Mouse (Mus musculus) hindbrain, embryonic 11.5 days (tissue): ENCODE data around the gene Spata17. TPM values are rescaled to one million over a fixed set of nuclear protein-coding genes. Genes with fewer than 3 reads are reported as not detected.

Experiments used
- ATAC-seq: fragments of 200-750 bp; cut with Nextera tagmentation; 2 replicates; pipeline ENCODE4 v1.8.0; 2017; ENCODE audit warnings: mild to moderate bottlenecking, moderate TSS enrichment, moderate library complexity; ENCODE audit not compliant: low FRiP score
- DNase-seq: peaks from one replicate; pipeline ENCODE4 v3.0.0-alpha.2; 2015; ENCODE audit warnings: low spot score
- H3K27ac ChIP-seq: fragments of 300-500 bp; sonication (generic); 2 replicates; pipeline ENCODE4 v1.5.1; 2014; ENCODE audit warnings: mild to moderate bottlenecking, low read depth, low read length
- H3K27me3 ChIP-seq: fragments of 300-500 bp; sonication (generic); 2 replicates; pipeline ENCODE4 v1.6.1; 2014; ENCODE audit warnings: mild to moderate bottlenecking, low read length, moderate library complexity, mixed read lengths; ENCODE audit not compliant: control insufficient read depth, insufficient read depth
- H3K36me3 ChIP-seq: fragments of 300-500 bp; sonication (generic); 2 replicates; pipeline ENCODE4 v1.6.1; 2014; ENCODE audit warnings: mild to moderate bottlenecking, low read length, moderate library complexity, mixed read lengths; ENCODE audit not compliant: control insufficient read depth, insufficient read depth
- H3K4me1 ChIP-seq: fragments of 300-500 bp; sonication (generic); replicated peaks from 2 replicates; pipeline ENCODE4 v1.6.1; 2014; ENCODE audit warnings: low read length, mixed read lengths; ENCODE audit not compliant: control insufficient read depth, insufficient read depth
- H3K4me2 ChIP-seq: fragments of 300-500 bp; sonication (generic); replicated peaks from 2 replicates; pipeline ENCODE4 v1.6.1; 2014; ENCODE audit warnings: mild to moderate bottlenecking, low read depth, low read length
- H3K4me3 ChIP-seq: fragments of 300-500 bp; sonication (generic); 2 replicates; pipeline ENCODE4 v1.5.1; 2014; ENCODE audit warnings: low read depth, low read length
- H3K9ac ChIP-seq: fragments of 300-500 bp; sonication (generic); 2 replicates; pipeline ENCODE4 v1.6.1; 2014; ENCODE audit warnings: low read depth, low read length
- H3K9me3 ChIP-seq: fragments of 300-500 bp; sonication (generic); 2 replicates; pipeline ENCODE4 v1.6.1; 2016; ENCODE audit warnings: low read length; ENCODE audit not compliant: control insufficient read depth
- whole genome bisulfite sequencing: fragments of 180-500 bp; shearing (Covaris S2); extraction: QIAGEN DNeasy Blood & Tissue Kit; methylation state at CpG from one replicate; pipeline ENCODE4 v1.1.7; 2014; 5-methylcytosine and 5-hydroxymethylcytosine counted together
- polyA plus RNA-seq: library from polyadenylated mRNA; unstranded; fragments of >200 nt; fragmentation: Nextera tagmentation; extraction: Ambion mirVana; gene quantifications from 2 replicates; pipeline ENCODE4 v1.2.1, GENCODE M21; 2014

Gene Spata17
- polyA plus RNA-seq, 1 experiment from 2014 or later, result 2.1 TPM

DNA sequence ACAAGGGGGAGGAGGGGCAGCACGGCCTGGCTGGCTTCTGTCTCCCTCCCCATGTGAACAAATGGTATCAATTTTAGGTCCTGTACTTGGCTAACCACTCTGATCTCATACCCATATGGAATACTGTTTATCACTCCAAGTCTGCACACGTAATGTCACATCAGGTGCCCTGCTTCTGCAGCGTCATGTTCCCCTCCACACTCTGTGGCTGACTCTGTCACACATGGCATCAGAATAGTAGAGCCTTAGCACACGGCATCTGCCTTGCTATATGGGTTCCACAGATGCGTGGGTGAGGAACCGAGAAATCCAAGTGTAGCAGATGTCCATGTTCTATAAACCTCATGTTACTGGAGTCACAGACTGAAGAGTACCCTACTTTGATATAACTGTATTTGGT lies 96.0 kb downstream of the Spata17 start:
- Histone ChIP-seq H3K27ac (no peak overlapping the region), H3K4me1 (no peaks in the 10 kb centered on the region), H3K4me3 (no peak overlapping the region), H3K9me3 (no peaks in the 10 kb centered on the region), H3K36me3 (no peaks in the 10 kb centered on the region), H3K9ac (no peak overlapping the region), H3K27me3 (no peaks in the 10 kb centered on the region), H3K4me2 (no peak overlapping the region)
- DNase-seq, result no peak
- ATAC-seq, result no peak
- WGBS, result 93% methylated on average over 6 of the region's 6 CpGs

DNA sequence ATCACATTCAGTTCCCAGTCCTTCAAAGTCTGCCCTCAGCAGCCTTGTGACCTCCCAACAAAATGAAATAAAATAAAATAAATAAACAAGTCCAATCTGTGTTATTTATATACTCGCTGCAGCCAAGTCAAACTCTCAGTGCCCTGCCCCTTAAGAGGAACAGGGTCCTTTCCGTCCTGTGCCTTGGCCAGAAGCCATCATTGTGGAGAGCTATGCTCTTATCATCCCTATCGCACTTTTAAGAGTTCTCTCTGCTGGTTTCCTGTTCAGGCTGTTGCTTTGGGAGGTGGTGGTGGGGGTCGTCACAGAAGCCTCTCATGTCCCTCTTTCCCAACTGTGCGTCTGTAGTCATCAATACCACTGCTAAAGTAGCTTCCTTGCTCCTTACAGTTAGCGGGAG lies 97.2 kb downstream of the Spata17 start:
- DNase-seq (no peak), ATAC-seq (no peak)
- Histone ChIP-seq H3K4me2 (no peak overlapping the region), H3K36me3 (no peaks in the 10 kb centered on the region), H3K9me3 (no peaks in the 10 kb centered on the region), H3K27me3 (no peaks in the 10 kb centered on the region), H3K4me3 (no peak overlapping the region), H3K9ac (no peak overlapping the region), H3K27ac (no peak overlapping the region), H3K4me1 (no peaks in the 10 kb centered on the region)
- WGBS, result 92% methylated on average over 6 of the region's 6 CpGs

DNA sequence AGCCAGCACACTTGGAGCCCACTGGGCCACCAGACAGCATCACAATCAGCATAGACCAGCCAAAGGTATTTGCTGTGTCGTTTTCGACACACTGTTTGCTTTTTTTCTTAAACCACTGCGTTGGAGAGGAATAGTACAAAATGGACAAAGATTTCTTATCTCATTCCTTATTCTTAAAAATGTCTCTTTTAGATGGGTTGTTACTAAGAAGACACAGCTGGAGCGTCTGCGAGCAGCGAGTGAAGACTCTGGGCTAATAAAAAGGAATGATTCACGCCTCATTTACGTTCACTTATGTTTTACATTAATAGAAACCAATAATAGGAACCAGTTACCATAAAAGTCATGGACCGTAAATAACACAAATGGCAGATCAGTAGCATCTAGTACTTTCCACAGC lies 101.5 kb downstream of the Spata17 start:
- ATAC-seq (no peak), DNase-seq (no peak)
- Histone ChIP-seq H3K9me3 (no peaks in the 10 kb centered on the region), H3K4me3 (no peak overlapping the region), H3K4me2 (no peak overlapping the region), H3K4me1 (no peaks in the 10 kb centered on the region), H3K27ac (no peak overlapping the region), H3K9ac (no peak overlapping the region), H3K36me3 (no peaks in the 10 kb centered on the region), H3K27me3 (no peaks in the 10 kb centered on the region)
- 81% methylated on average over 9 of the region's 9 CpGs for WGBS

DNA sequence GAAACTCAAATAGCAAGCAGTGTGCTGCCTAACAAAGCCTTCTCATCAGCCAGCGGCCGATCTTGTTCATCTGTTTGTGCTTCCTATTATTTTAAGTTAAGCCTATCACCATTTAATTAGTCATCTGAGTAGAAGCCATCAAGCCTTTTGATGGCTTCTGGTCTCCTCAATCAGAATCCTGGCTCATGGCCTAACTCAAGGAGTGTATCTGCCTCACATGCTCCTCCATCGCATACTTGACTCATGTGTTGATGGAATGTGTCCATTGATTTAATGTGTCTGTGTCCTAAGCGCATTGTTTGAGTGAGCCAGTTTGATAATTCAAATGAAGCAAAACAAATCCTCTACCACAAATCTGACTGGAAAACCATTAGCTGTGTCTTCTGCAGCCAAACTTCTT lies 113.1 kb downstream of the Spata17 start:
- ATAC-seq, result no peak
- Histone ChIP-seq H3K27me3 (no peaks in the 10 kb centered on the region), H3K36me3 (no peaks in the 10 kb centered on the region), H3K4me2 (no peak overlapping the region), H3K27ac (no peak overlapping the region), H3K9ac (no peak overlapping the region), H3K4me3 (no peak overlapping the region), H3K4me1 (no peaks in the 10 kb centered on the region), H3K9me3 (no peaks in the 10 kb centered on the region)
- WGBS, result 80% methylated on average over 4 of the region's 4 CpGs
- no peak for DNase-seq

DNA sequence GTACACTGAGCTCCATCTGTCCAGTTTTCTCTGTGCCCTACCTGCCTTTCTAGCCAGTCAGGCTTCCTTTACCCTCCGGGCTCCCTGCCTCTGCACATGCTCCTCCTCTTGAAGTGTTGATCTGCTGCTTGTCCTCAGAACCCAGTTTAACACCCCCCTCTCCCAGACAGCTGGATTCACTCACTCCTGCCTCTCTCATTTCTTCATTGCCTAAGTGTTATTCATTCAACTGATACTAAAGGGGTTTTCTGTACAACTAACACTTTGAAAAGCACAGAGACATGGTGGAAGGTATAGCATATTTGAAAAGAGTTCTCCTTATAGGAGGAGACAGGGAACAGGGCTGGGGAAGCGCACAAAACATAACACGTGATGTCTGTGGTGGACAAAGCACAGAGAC lies 114.1 kb downstream of the Spata17 start:
- 83% methylated on average over 3 of the region's 3 CpGs for WGBS

DNA sequence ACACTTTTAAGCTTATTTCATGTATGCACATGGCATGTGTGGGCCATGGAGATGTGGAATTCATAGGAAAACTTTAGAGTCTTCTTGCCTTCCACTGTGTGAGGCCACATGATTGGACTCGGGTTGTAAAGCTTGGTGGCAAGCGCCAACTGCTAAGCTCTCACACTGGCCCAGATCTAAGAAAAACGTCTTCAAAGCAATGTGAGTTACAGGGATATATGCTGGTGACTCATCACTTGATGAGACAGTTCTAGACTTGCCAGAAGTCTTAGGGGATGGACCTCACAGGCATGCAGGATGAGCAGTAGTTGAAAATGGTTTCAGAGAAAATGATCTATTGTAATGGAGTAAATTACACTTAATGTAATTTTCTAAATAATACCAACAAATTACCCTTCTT lies 114.6 kb downstream of the Spata17 start:
- Histone ChIP-seq H3K36me3 (no peaks in the 10 kb centered on the region), H3K4me2 (no peak overlapping the region), H3K9ac (no peak overlapping the region), H3K4me1 (no peaks in the 10 kb centered on the region), H3K4me3 (no peak overlapping the region), H3K9me3 (no peaks in the 10 kb centered on the region), H3K27ac (no peak overlapping the region), H3K27me3 (no peaks in the 10 kb centered on the region)
- no peak for ATAC-seq
- WGBS, result 88% methylated on average over 3 of the region's 3 CpGs
- no peak for DNase-seq

More for the DNA sequence above, 114.1 kb downstream of the Spata17 start:
- Histone ChIP-seq H3K4me1 (no peaks in the 10 kb centered on the region), H3K9me3 (no peaks in the 10 kb centered on the region), H3K9ac (no peak overlapping the region), H3K27ac (no peak overlapping the region), H3K36me3 (no peaks in the 10 kb centered on the region), H3K4me2 (no peak overlapping the region), H3K27me3 (no peaks in the 10 kb centered on the region), H3K4me3 (no peak overlapping the region)
- DNase-seq (no peak), ATAC-seq (no peak)

DNA sequence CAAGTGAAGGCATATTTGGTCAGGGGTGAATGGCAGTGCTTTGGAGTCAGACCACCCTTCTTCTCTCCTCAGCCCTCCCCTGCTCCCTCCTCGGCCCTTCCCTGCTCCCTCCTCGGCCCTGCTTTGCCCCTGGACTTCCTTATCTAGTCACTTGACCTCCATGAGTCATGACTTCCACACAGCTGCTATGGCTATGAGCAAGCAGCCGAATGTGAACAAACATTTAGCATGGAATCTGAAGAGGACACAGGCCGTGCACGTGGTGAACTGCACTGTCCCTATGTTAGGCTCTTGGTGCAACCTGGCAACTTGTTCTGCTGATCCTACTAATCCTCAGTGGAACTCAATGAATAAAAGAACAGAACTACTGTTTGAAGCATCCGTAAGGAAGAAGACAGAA lies 117.0 kb downstream of the Spata17 start:
- Histone ChIP-seq H3K4me1 (no peaks in the 10 kb centered on the region), H3K9ac (no peak overlapping the region), H3K27me3 (no peaks in the 10 kb centered on the region), H3K4me3 (no peak overlapping the region), H3K27ac (no peak overlapping the region), H3K4me2 (no peak overlapping the region), H3K36me3 (no peaks in the 10 kb centered on the region), H3K9me3 (no peaks in the 10 kb centered on the region)
- WGBS, result 77% methylated on average over 6 of the region's 6 CpGs
- no peak for ATAC-seq
- DNase-seq, result no peak

DNA sequence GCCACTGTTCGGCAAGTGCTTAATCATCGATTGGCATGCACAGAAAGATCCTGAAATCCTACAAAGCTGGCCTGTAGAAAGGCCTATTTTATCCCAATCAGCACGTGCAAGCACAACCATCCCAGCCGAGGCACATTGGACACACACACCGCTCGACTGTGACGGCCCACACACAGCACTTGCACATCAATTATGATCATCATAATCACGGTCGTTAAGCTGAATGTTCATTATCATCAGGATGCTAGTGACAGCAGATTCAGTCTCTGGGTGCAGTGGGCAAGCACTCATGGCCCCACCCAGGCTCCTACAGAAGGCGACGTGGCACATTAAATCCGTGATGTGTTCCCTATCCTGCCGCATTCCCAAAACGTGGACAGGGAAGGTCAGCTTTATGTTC lies 122.7 kb downstream of the Spata17 start:
- H3K4me3 ChIP-seq, result no peak overlapping the region
- H3K36me3 ChIP-seq, result no peaks in the 10 kb centered on the region
- ATAC-seq (no peak), DNase-seq (no peak)
- H3K4me2 ChIP-seq, result no peak overlapping the region
- H3K4me1 ChIP-seq, result no peaks in the 10 kb centered on the region
- H3K27me3 ChIP-seq, result no peaks in the 10 kb centered on the region
- H3K27ac ChIP-seq, result no peak overlapping the region
- H3K9me3 ChIP-seq, result no peaks in the 10 kb centered on the region
- 85% methylated on average over 14 of the region's 14 CpGs for WGBS
- H3K9ac ChIP-seq, result no peak overlapping the region

DNA sequence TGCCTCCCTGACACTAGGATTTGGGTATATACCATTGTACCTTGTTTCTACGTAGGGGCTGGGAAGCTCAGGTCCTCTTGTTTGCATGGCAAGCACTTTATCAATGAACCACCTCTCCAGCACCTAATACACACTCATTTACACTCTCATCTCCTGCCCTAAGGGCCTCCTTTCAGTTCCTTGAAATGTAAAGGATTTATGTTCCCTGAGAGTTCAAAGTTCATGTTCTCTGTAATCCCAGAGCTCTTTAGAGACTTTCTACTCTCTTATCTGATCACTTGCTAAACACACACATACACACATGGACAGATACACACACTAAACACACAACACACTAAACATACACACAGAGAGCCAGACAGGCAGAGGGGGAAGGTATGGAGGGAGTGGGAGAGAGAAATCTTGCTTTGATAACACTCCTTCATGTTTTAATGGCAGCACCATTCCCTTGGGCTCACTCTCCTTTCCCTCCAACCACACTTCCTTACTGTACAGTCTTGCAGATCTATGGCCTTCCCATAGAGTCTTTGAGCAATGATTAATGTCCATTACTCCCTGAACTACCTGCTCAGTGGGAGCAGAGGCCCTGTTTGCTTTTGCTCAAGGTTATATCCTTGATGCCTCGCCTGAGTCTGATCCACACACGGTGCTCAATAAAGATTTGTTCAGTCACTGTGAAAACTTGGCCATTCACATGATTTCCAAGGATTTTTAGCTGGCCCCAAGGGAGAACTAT lies 126.4 kb downstream of the Spata17 start:
- H3K36me3 ChIP-seq, result no peaks in the 10 kb centered on the region
- no peaks in the 10 kb centered on the region for H3K9me3 ChIP-seq
- DNase-seq (no peak), ATAC-seq (no peak)
- H3K27me3 ChIP-seq, result no peaks in the 10 kb centered on the region
- no peaks in the 10 kb centered on the region for H3K4me1 ChIP-seq
- WGBS, result 94% methylated on average over 3 of the region's 3 CpGs
- H3K4me3 ChIP-seq, result no peak overlapping the region
- no peak overlapping the region for H3K4me2 ChIP-seq
- H3K9ac ChIP-seq, result no peak overlapping the region
- H3K27ac ChIP-seq, result no peak overlapping the region
